Mouse (Mus musculus) forebrain, embryonic 10.5 days (tissue): ENCODE results near the gene Zfp85. TPM values are rescaled to one million over a fixed set of nuclear protein-coding genes. Genes with fewer than 3 reads are reported as not detected.
"Not testable (repeated sequence)": the region's sequence is repeated elsewhere in the genome, so short reads cannot be mapped to it uniquely, and the experiment has no call there.

ENCODE experiments used
- DNase-seq: peaks from one replicate; pipeline ENCODE4 v3.0.0-alpha.2; 2017; ENCODE audit warnings: low spot score; ENCODE audit errors: extremely low spot score
- H3K27ac ChIP-seq: fragments of 300-500 bp; sonication (generic); 2 replicates; pipeline ENCODE4 v1.5.1; 2016; ENCODE audit warnings: mild to moderate bottlenecking
- H3K27me3 ChIP-seq: fragments of 300-500 bp; sonication (generic); 2 replicates; pipeline ENCODE4 v1.6.1; 2016; ENCODE audit warnings: mild to moderate bottlenecking; ENCODE audit not compliant: poor library complexity, severe bottlenecking
- H3K36me3 ChIP-seq: fragments of 300-500 bp; sonication (generic); replicated peaks from 2 replicates; pipeline ENCODE4 v1.6.1; 2016; ENCODE audit warnings: mild to moderate bottlenecking, moderate library complexity
- H3K4me1 ChIP-seq: fragments of 300-500 bp; sonication (generic); 2 replicates; pipeline ENCODE4 v1.6.1; 2016
- H3K4me3 ChIP-seq: fragments of 300-500 bp; sonication (generic); 2 replicates; pipeline ENCODE4 v1.5.1; 2016; ENCODE audit warnings: mild to moderate bottlenecking, moderate library complexity
- H3K9me3 ChIP-seq: fragments of 300-500 bp; sonication (generic); 2 replicates; pipeline ENCODE4 v1.6.1; 2016; ENCODE audit warnings: mild to moderate bottlenecking, moderate library complexity
- WGBS: fragments of 180-500 bp; shearing (Covaris S2); methylation state at CpG from one replicate; pipeline ENCODE4 v1.1.7; 2016; 5-methylcytosine and 5-hydroxymethylcytosine counted together
- polyA plus RNA-seq: library from polyadenylated mRNA; unstranded; fragments of >200 nt; fragmentation: Nextera tagmentation; extraction: Ambion mirVana; gene quantifications from 2 replicates; pipeline ENCODE4 v1.2.1, GENCODE M21; 2016

The Zfp85 gene
- polyA plus RNA-seq, 1 experiment from 2014 or later = 5.0 TPM

DNA sequence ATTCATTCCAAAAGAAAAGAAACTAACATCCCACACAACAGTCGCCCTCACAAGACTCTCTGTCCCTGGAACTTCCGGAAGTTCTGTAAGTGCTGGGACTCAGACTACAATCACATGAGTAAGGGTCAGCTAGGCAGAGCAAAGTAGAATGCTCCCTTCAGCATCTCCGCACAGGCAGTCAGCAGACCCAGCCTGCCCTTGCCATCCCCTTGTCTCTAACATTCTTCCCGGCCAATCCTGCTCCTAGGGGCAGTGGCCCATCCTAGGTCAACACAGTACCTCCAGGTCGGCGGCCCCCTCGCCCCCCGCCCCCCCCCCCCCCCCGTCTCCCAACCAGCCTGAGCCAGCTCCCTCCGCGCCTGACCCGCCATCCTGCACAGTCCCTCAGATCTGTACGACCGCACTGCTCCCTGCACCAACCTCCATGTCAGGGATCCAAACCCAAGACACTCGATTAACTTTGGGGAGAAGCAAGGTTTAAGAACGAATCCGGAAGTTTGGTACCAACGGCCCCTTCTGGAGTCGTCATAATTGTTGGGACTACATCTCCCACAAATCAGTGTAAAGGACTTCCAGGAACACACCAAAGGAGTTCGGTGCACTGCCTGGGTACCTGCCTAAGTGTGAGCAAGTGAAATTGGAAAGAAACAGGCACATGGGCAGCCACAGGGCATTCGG is 26.2 kb downstream of the Zfp85 start, which contains the start of gene Zfp65:
TSS of gene Zfp65 (minus strand) at position 533 of the 678 bp plus-strand sequence.
- Histone ChIP-seq H3K4me3 (peak within 1 kb of the TSS; percentile 63), H3K9me3 (peaks cover 16% of the 10 kb centered on the region), H3K4me1 (peaks cover 21% of the 10 kb centered on the region), H3K36me3 (no peaks in the 10 kb centered on the region), H3K27ac (peak within 1 kb of the TSS; percentile 87), H3K27me3 (no peaks in the 10 kb centered on the region)
- peak; percentile 40 for DNase-seq
- 3% methylated on average over 16 of the region's 21 CpGs for WGBS

DNA sequence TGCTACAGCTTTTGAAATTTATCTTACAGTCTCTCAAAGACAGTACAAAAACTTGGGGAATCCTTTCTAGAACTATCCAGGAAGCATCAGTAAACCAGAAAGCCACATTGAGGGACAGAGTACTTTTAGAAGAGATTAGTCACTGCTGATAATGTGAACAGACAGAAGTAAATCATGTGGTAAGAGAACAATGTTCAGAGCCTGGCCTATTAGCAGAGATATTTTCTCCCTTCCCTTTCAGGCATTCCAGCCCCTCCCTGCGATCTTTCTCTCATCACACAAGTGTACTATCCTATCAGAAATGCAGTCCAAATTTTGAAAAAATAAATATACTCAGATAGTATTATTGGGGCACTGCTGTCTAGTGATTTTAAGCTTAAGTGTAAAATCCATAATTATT is 26.9 kb downstream of the Zfp85 start:
- Histone ChIP-seq H3K4me1 (peaks cover 24% of the 10 kb centered on the region), H3K27me3 (no peaks in the 10 kb centered on the region), H3K9me3 (peaks cover 9% of the 10 kb centered on the region), H3K4me3 (peak overlapping the region; percentile 63), H3K27ac (peak overlapping the region; percentile 87), H3K36me3 (no peaks in the 10 kb centered on the region)
- DNase-seq = no peak
- 69% methylated on average over 1 of the region's 1 CpGs for WGBS

DNA sequence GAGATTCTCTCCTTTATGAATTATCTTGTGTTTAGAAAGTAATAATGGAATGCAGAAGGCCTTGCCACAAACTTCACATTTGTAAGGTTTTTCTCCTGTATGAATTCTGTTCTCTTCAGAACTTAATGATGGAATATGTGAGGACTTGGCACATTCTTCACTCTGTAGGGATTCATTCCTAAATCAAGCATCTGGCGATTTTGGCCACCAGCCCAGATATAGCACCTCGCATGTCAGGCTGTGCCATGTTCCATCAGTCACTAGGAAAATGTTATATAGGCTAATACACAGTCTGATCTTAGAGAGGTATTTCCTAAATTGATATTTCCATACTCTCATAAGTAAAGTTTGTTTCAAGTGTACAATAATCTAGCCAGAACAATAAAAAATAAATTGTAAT is 29.7 kb downstream of the Zfp85 start:
- not testable (repeated sequence) for H3K27me3 ChIP-seq, H3K36me3 ChIP-seq, H3K4me3 ChIP-seq, H3K27ac ChIP-seq, H3K9me3 ChIP-seq, DNase-seq
- peaks cover 27% of the 10 kb centered on the region for H3K4me1 ChIP-seq
- WGBS = 93% methylated on average over 2 of the region's 2 CpGs

DNA sequence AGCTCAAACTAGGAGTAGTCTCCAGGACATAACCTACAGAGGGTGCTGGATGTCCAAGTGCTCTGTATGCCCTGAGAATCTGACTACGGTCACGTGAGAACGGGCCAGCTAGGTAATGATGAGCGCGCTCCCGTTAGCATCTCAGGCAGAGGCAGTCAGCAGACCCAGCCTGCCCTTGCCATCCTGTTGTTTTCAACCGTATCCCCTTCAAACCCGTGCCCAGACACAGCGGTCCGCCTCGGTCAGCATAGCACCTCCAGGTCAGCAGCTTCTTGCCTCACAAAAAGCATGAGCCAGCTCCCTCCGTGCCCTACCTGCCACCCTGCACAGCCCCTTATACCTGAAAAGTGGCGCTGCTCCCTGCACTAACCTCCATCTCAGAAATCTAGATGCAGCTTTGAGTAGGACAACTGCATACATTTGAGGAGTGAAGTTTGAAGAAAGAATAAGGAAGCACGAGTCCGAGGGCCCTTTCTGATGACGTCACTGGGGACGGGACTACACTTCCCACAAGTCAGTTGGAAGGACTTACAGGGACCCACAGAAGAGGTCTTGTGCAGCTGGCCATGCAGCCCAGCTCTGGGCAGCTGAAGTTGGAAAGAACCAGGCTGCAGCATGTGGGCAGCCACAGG is 31.1 kb downstream of the Zfp85 start:
- Histone ChIP-seq H3K4me3 (peak overlapping the region; percentile 83), H3K27me3 (no peaks in the 10 kb centered on the region), H3K9me3 (no peaks in the 10 kb centered on the region), H3K4me1 (peaks cover 19% of the 10 kb centered on the region), H3K27ac (peak overlapping the region; percentile 91), H3K36me3 (peaks cover 4% of the 10 kb centered on the region; the same call in 1 of the 2 replicates)
- WGBS = under 1% methylated on average over 17 of the region's 17 CpGs
- DNase-seq = peak; percentile 85

Other genes with a start within 250 kb of the Zfp85 start
- gene Gm26965, start 229.1 kb downstream of the Zfp85 start, polyA plus RNA-seq = not detected in 2 replicates
- 21.8 and 22.4 TPM in 2 replicates for gene Zfp87, start 229.1 kb downstream of the Zfp85 start, polyA plus RNA-seq
- gene Zfp748, start 201.4 kb downstream of the Zfp85 start, polyA plus RNA-seq = 15.4 and 17.3 TPM in 2 replicates
- gene Zfp729b, start 145.5 kb downstream of the Zfp85 start, polyA plus RNA-seq = 3.4 TPM in 2 replicates
- not detected in 2 replicates for gene Gm49345, start 117.5 kb downstream of the Zfp85 start, polyA plus RNA-seq
- gene Zfp729a, start 117.4 kb downstream of the Zfp85 start, polyA plus RNA-seq = 2.8 and 3.0 TPM in 2 replicates
- gene Zfp738, start 68.2 kb downstream of the Zfp85 start, polyA plus RNA-seq = 9.5 and 10.1 TPM in 2 replicates
- gene Zfp65, start 26.1 kb downstream of the Zfp85 start, polyA plus RNA-seq = 6.9 and 8.3 TPM in 2 replicates
- gene Zfp493, start 24.5 kb upstream of the Zfp85 start, polyA plus RNA-seq = 4.3 and 4.6 TPM in 2 replicates
- gene Zfp273, start 58.5 kb upstream of the Zfp85 start, polyA plus RNA-seq = 6.0 and 7.8 TPM in 2 replicates
- gene Gm10037, start 75.9 kb upstream of the Zfp85 start, polyA plus RNA-seq = 2.5 and 2.7 TPM in 2 replicates
- gene BC048507, start 108.1 kb upstream of the Zfp85 start, polyA plus RNA-seq = not detected in 2 replicates